Mouse (Mus musculus) hindbrain, embryonic 14.5 days (tissue): ENCODE measurements around the gene Klf9. TPM values are rescaled to one million over a fixed set of nuclear protein-coding genes. Genes with fewer than 3 reads are reported as not detected.

Experiments used
- ATAC-seq: fragments of 200-750 bp; cut with Nextera tagmentation; 2 replicates; pipeline ENCODE4 v1.8.0; 2017; ENCODE audit warnings: moderate number of reproducible peaks, mild to moderate bottlenecking, moderate TSS enrichment, moderate library complexity; ENCODE audit not compliant: low FRiP score
- DNase-seq: peaks from one replicate; pipeline ENCODE4 v3.0.0-alpha.2; 2015; ENCODE audit warnings: low spot score
- H3K27ac ChIP-seq: fragments of 300-500 bp; sonication (generic); 2 replicates; pipeline ENCODE4 v1.5.1; 2014; ENCODE audit warnings: mild to moderate bottlenecking, moderate library complexity
- H3K27me3 ChIP-seq: fragments of 300-500 bp; sonication (generic); 2 replicates; pipeline ENCODE4 v1.6.1; 2014; ENCODE audit warnings: mild to moderate bottlenecking, low read length, mixed read lengths; ENCODE audit not compliant: control insufficient read depth, insufficient read depth
- H3K36me3 ChIP-seq: fragments of 300-500 bp; sonication (generic); replicated peaks from 2 replicates; pipeline ENCODE4 v1.6.1; 2014; ENCODE audit not compliant: control insufficient read depth, insufficient read depth
- H3K4me1 ChIP-seq: fragments of 300-500 bp; sonication (generic); replicated peaks from 2 replicates; pipeline ENCODE4 v1.6.1; 2014; ENCODE audit warnings: antibody characterized with exemption, low read length, mixed read lengths; ENCODE audit not compliant: control insufficient read depth, insufficient read depth
- H3K4me2 ChIP-seq: fragments of 300-500 bp; sonication (generic); replicated peaks from 2 replicates; pipeline ENCODE4 v1.6.1; 2014; ENCODE audit warnings: mild to moderate bottlenecking, moderate library complexity
- H3K4me3 ChIP-seq: fragments of 300-500 bp; sonication (generic); replicated peaks from 2 replicates; pipeline ENCODE4 v1.5.1; 2014; ENCODE audit warnings: mild to moderate bottlenecking, low read length
- H3K9ac ChIP-seq: fragments of 300-500 bp; sonication (generic); 2 replicates; pipeline ENCODE4 v1.6.1; 2014
- H3K9me3 ChIP-seq: fragments of 300-500 bp; sonication (generic); 2 replicates; pipeline ENCODE4 v1.6.1; 2016; ENCODE audit warnings: low read length; ENCODE audit not compliant: control insufficient read depth
- WGBS: fragments of 180-500 bp; shearing (Covaris S2); extraction: QIAGEN DNeasy Blood & Tissue Kit; methylation state at CpG from one replicate; pipeline ENCODE4 v1.1.7; 2014; 5-methylcytosine and 5-hydroxymethylcytosine counted together
- microRNA counts: library from miRNA; unstranded; fragments of <30 nt; microRNA quantifications from one replicate; lab custom pipeline; 2016
- microRNA-seq: library from miRNA; unstranded; fragments of <30 nt; microRNA quantifications from one replicate; pipeline ENCODE4, GENCODE M21; 2016
- polyA plus RNA-seq: library from polyadenylated mRNA; unstranded; fragments of >200 nt; fragmentation: Nextera tagmentation; extraction: Ambion mirVana; gene quantifications from 2 replicates; pipeline ENCODE4 v1.2.1, GENCODE M21; 2014

The Klf9 gene
- polyA plus RNA-seq, 1 experiment from 2014 or later, result 2.4 TPM

DNA sequence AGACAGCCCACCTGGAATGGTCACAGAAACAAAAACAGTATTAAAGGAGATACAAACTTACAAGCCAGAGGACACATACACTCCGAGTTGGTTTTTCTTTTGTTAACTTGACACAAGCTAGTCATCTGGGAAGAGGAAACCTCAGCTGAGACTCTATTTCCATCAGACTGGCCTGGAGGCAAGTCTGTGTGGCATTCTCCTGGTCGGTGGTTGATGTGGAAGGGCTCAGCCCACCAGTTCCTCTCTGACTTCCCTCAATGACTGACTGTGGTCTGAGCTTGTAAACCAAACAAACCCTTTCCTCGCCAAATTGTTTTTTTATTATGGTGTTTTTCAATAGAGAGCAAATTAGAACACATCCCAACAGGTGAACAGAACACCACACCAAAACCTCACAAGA, 52.0 kb downstream of the Klf9 start:
- no peak overlapping the region for H3K4me2 ChIP-seq
- no peaks in the 10 kb centered on the region for H3K36me3 ChIP-seq
- DNase-seq, result no peak
- no peak overlapping the region for H3K9ac ChIP-seq
- no peaks in the 10 kb centered on the region for H3K27me3 ChIP-seq
- H3K27ac ChIP-seq, result no peak overlapping the region
- 81% methylated on average over 3 of the region's 3 CpGs for WGBS
- no peak for ATAC-seq
- no peaks in the 10 kb centered on the region for H3K9me3 ChIP-seq
- no peaks in the 10 kb centered on the region for H3K4me1 ChIP-seq
- no peak overlapping the region for H3K4me3 ChIP-seq

DNA sequence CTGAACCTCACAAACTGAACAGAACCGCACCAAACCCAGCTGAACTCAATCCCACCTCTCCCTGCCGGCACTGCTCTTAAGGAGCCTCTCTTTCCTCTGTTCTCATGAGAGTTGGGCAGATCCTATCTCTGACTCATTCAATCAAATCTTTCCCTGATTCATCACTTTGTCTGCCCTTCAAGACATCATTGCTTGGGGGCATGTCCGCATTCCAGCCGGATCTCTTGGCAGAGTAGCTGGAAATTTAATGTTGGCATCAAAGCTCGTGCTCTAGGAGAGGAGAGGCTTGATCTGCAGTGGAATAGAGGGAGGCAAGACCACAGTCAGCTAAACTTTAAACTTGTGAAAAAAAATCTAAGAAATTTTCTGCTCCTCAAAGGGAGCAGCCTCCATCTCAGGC, 61.1 kb downstream of the Klf9 start:
- Histone ChIP-seq H3K4me3 (no peak overlapping the region), H3K4me1 (no peaks in the 10 kb centered on the region), H3K36me3 (peaks cover 17% of the 10 kb centered on the region), H3K27ac (no peak overlapping the region), H3K9me3 (peaks cover 7% of the 10 kb centered on the region), H3K9ac (no peak overlapping the region), H3K27me3 (no peaks in the 10 kb centered on the region), H3K4me2 (no peak overlapping the region)
- DNase-seq (no peak), ATAC-seq (no peak)
- over 99% methylated on average over 5 of the region's 5 CpGs for WGBS

DNA sequence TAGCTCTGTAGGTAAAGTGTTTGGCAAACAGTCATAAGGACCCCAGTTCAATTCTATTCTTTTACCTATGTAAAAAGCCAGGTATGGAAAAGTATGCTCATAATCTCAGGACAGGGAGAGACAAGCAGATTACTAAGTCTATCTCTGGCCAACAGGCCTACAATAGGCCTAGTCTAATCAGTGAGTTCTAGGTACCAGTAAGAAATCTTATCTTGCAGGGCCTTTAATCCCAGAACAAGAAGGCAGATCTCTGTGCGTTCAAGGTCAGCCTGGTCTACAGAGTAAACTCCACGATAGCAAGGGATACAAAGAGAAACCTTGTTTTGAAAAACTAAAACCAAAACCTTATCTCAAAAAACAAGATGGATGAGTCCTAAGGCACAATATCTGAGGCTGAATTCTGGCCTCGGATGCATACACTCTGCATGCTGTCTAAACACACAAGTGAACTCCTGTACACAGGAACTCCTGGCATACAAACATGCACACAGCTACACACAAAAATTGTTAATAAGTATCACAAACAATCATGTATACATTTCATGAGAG, 62.6 kb downstream of the Klf9 start:
- Histone ChIP-seq H3K9me3 (peaks cover 7% of the 10 kb centered on the region), H3K4me3 (no peak overlapping the region), H3K27ac (no peak overlapping the region), H3K36me3 (peaks cover 22% of the 10 kb centered on the region), H3K9ac (no peak overlapping the region), H3K27me3 (no peaks in the 10 kb centered on the region), H3K4me1 (no peaks in the 10 kb centered on the region), H3K4me2 (no peak overlapping the region)
- WGBS, result 97% methylated on average over 3 of the region's 3 CpGs
- ATAC-seq, result no peak
- no peak for DNase-seq

DNA sequence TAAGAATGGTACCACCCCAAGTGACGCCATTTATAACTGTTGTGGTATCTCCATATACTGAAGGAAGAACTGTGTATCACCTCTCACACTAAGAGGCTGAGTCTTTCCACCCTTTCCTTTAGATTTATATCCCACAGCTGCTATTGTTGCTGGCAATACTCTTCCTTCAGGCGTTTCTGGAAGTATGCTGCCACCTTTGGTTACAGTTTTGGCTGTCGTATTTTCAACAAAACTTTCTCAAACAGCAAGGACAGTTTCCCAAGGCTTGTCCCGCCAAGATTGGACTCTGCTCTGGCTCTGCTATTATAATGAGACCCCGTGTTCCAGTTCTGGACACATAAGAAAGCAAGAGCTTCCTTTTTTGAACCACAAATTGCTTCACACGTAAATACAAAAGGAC, 70.3 kb downstream of the Klf9 start:
- 94% methylated on average over 6 of the region's 6 CpGs for WGBS
- no peak overlapping the region for H3K4me3 ChIP-seq
- no peaks in the 10 kb centered on the region for H3K27me3 ChIP-seq
- peaks cover 64% of the 10 kb centered on the region for H3K36me3 ChIP-seq
- H3K4me1 ChIP-seq, result no peaks in the 10 kb centered on the region
- no peak overlapping the region for H3K4me2 ChIP-seq
- no peaks in the 10 kb centered on the region for H3K9me3 ChIP-seq
- DNase-seq, result no peak
- H3K9ac ChIP-seq, result no peak overlapping the region
- no peak for ATAC-seq
- no peak overlapping the region for H3K27ac ChIP-seq

DNA sequence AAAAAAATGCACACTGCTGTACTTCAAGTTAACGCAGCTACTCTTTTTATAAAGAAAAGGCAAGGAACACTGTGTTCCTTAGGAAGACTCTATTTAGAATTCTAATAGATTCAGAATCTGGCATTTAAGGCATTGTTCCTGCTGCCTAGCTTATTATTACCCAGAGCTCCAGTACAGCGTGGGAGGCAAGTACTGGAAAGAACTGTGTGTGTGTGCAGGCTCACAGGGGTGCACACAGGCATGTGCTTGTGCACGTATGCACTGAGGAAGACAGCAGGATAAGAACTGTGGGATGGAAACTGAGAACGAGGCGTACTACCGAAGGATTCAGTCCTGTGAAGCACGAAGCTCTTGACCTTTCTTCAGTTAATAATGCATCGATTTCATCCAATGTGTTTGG, 73.3 kb downstream of the Klf9 start:
- Histone ChIP-seq H3K27me3 (no peaks in the 10 kb centered on the region), H3K9ac (no peak overlapping the region), H3K9me3 (no peaks in the 10 kb centered on the region), H3K4me3 (no peak overlapping the region), H3K4me1 (no peaks in the 10 kb centered on the region), H3K4me2 (no peak overlapping the region), H3K36me3 (peaks cover 66% of the 10 kb centered on the region), H3K27ac (no peak overlapping the region)
- DNase-seq (no peak), ATAC-seq (no peak)
- 71% methylated on average over 8 of the region's 8 CpGs for WGBS

MicroRNAs within 50 kb of the gene (microRNA counts, 519-probe panel; counts per million panel counts)
- not detected for microRNA mmu-miR-1192 (lab: Ali Mortazavi, UCI)

Small RNAs within 50 kb of the gene (microRNA-seq; reads per million reads assigned to microRNA genes)
- gene Mir1192, result not detected

Other genes starting within 250 kb of the Klf9 start
- 26.8 and 28.9 TPM in 2 replicates for gene Smc5, start 132.7 kb downstream of the Klf9 start, polyA plus RNA-seq